Mouse (Mus musculus) limb, embryonic 12.5 days (tissue): Measurements from ENCODE around the gene Clrn1. TPM values are rescaled to one million over a fixed set of nuclear protein-coding genes. Genes with fewer than 3 reads are reported as not detected.

ENCODE experiments used
- ATAC-seq: fragments of 200-750 bp; cut with Nextera tagmentation; 2 replicates; pipeline ENCODE4 v1.8.0; 2017; ENCODE audit warnings: low read depth, moderate TSS enrichment; ENCODE audit not compliant: insufficient number of reproducible peaks, insufficient read depth, low FRiP score, low TSS enrichment
- H3K27ac ChIP-seq: fragments of 300-500 bp; sonication (generic); 2 replicates; pipeline ENCODE4 v1.5.1; 2016; ENCODE audit warnings: mild to moderate bottlenecking, moderate library complexity
- H3K27me3 ChIP-seq: fragments of 300-500 bp; sonication (generic); 2 replicates; pipeline ENCODE4 v1.6.1; 2016; ENCODE audit warnings: mild to moderate bottlenecking, moderate library complexity
- H3K36me3 ChIP-seq: fragments of 300-500 bp; sonication (generic); 2 replicates; pipeline ENCODE4 v1.6.1; 2016; ENCODE audit warnings: mild to moderate bottlenecking, moderate library complexity
- H3K4me1 ChIP-seq: fragments of 300-500 bp; sonication (generic); replicated peaks from 2 replicates; pipeline ENCODE4 v1.6.1; 2016
- H3K4me2 ChIP-seq: fragments of 300-500 bp; sonication (generic); 2 replicates; pipeline ENCODE4 v1.6.1; 2016; ENCODE audit warnings: mild to moderate bottlenecking, moderate library complexity
- H3K4me3 ChIP-seq: fragments of 300-500 bp; sonication (generic); replicated peaks from 2 replicates; pipeline ENCODE4 v1.5.1; 2016; ENCODE audit warnings: mild to moderate bottlenecking
- H3K9ac ChIP-seq: fragments of 300-500 bp; sonication (generic); replicated peaks from 2 replicates; pipeline ENCODE4 v1.6.1; 2016; ENCODE audit warnings: mild to moderate bottlenecking, moderate library complexity
- H3K9me3 ChIP-seq: fragments of 300-500 bp; sonication (generic); 2 replicates; pipeline ENCODE4 v1.6.1; 2016; ENCODE audit warnings: mild to moderate bottlenecking, moderate library complexity
- WGBS: fragments of 180-500 bp; shearing (Covaris S2); methylation state at CpG from one replicate; pipeline ENCODE4 v1.1.7; 2016; 5-methylcytosine and 5-hydroxymethylcytosine counted together
- polyA plus RNA-seq: library from polyadenylated mRNA; unstranded; fragments of >200 nt; fragmentation: Nextera tagmentation; extraction: Ambion mirVana; gene quantifications from 2 replicates; pipeline ENCODE4 v1.2.1, GENCODE M21; 2016

Clrn1 gene
- polyA plus RNA-seq, 1 experiment from 2014 or later = 0.31 TPM

- no peaks in the 10 kb centered on the region for H3K27me3 ChIP-seq
Observed at GRCm38 (mm10) chr3:58798245-58798644, 86.9 kb downstream of the Clrn1 start.

More at GRCm38 (mm10) chr3:58798245-58798644, 86.9 kb downstream of the Clrn1 start:
- WGBS = 59% methylated on average over 8 of the region's 8 CpGs
- ATAC-seq = no peak
- Histone ChIP-seq H3K4me2 (no peak overlapping the region), H3K36me3 (no peaks in the 10 kb centered on the region), H3K9me3 (no peaks in the 10 kb centered on the region), H3K9ac (no peak overlapping the region), H3K4me1 (peaks cover 5% of the 10 kb centered on the region; the same call in 1 of the 2 replicates), H3K4me3 (no peak overlapping the region), H3K27ac (no peak overlapping the region)

Other genes starting within 250 kb of the Clrn1 start
- gene Erich6, start 248.1 kb downstream of the Clrn1 start, polyA plus RNA-seq = 0.09 TPM in 1 of 2 replicates, not detected in the other
- gene Siah2, start 192.9 kb downstream of the Clrn1 start, polyA plus RNA-seq = 6.5 and 7.4 TPM in 2 replicates
- 0.18 TPM in 1 of 2 replicates, not detected in the other for gene Mindy4b-ps, start 63.0 kb downstream of the Clrn1 start, polyA plus RNA-seq
- gene Med12l, start 120.5 kb upstream of the Clrn1 start, polyA plus RNA-seq = 2.1 and 2.4 TPM in 2 replicates
- 1.1 and 1.3 TPM in 2 replicates for gene Gpr171, start 216.5 kb upstream of the Clrn1 start, polyA plus RNA-seq